31 mouse cellular contexts compared by ENCODE assay signal in genomic region chr17:10677098-10677497, GRCm38 (mm10).
"Had no signal": no experiment of that assay in that cellular context is flagged by ENCODE, and none has a peak within 500 bp of the region (broad histone marks: within the 10 kb centered on the region; RNA-seq: fewer than 3 reads in every experiment).

No protein-coding gene starts in this region.

- H3K4me1 ChIP-seq: heart, embryonic 13.5 days; heart, embryonic 15.5 days; hindbrain, embryonic 10.5 days; intestine, embryonic 15.5 days had no signal

- H3K9me3 ChIP-seq: heart, embryonic 10.5 days; heart, embryonic 12.5 days; heart, embryonic 15.5 days; hindbrain, embryonic 10.5 days; hindbrain, embryonic 12.5 days; hindbrain, embryonic 13.5 days; hindbrain, embryonic 15.5 days; intestine, embryonic 15.5 days had no signal

- H3K27me3 ChIP-seq: heart, embryonic 12.5 days; heart, embryonic 13.5 days; heart, embryonic 15.5 days; hindbrain, embryonic 12.5 days; hindbrain, embryonic 13.5 days; hindbrain, embryonic 15.5 days; intestine, embryonic 15.5 days had no signal

- DNase-seq: heart, adult 18-20 months; heart, adult 2 months; heart, postnatal 10 days; heart, postnatal 14 days; heart, postnatal 36 days; kidney, adult 11 months; kidney, adult 8-10 months; kidney, adult 9 months; kidney, postnatal 10 days; kidney, postnatal 14 days; kidney, postnatal 25 days; kidney, postnatal 36 days; layer of hippocampus, adult 9-11 months; layer of hippocampus, postnatal 36 days had no signal

- H3K27ac ChIP-seq: heart, adult 2 months; heart, embryonic 10.5 days; heart, embryonic 13.5 days; heart, embryonic 15.5 days; hindbrain, embryonic 10.5 days; hindbrain, embryonic 12.5 days; hindbrain, embryonic 13.5 days; hindbrain, embryonic 14.5 days; hindbrain, embryonic 15.5 days; hindbrain, postnatal 0 days; intestine, embryonic 15.5 days; layer of hippocampus, adult 2 months; left cerebral cortex, adult 2 months had no signal

- ATAC-seq: hindbrain, postnatal 0 days; inflammation-experienced regulatory T-cells, adult 6 months; intestine, embryonic 15.5 days; intestine, embryonic 16.5 days; intestine, postnatal 0 days had no signal

- H3K36me3 ChIP-seq: heart, embryonic 10.5 days; heart, embryonic 12.5 days; heart, embryonic 13.5 days; heart, embryonic 15.5 days; hindbrain, embryonic 10.5 days; hindbrain, embryonic 12.5 days; hindbrain, embryonic 13.5 days; hindbrain, embryonic 15.5 days; intestine, embryonic 15.5 days had no signal

- H3K4me3 ChIP-seq: heart, adult 2 months; heart, embryonic 10.5 days; heart, embryonic 12.5 days; heart, embryonic 13.5 days; heart, embryonic 15.5 days; hindbrain, embryonic 10.5 days; hindbrain, embryonic 12.5 days; hindbrain, embryonic 13.5 days; hindbrain, embryonic 15.5 days; intestine, embryonic 15.5 days; layer of hippocampus, adult 2 months; left cerebral cortex, adult 2 months had no signal

- H3K9ac ChIP-seq: heart, embryonic 12.5 days; heart, embryonic 13.5 days; heart, embryonic 15.5 days; hindbrain, embryonic 12.5 days; hindbrain, embryonic 13.5 days; hindbrain, embryonic 14.5 days; hindbrain, embryonic 15.5 days; intestine, embryonic 15.5 days had no signal

- H3K4me2 ChIP-seq: heart, embryonic 11.5 days; heart, embryonic 12.5 days; heart, embryonic 13.5 days; heart, embryonic 15.5 days; hindbrain, embryonic 12.5 days; hindbrain, embryonic 13.5 days; hindbrain, embryonic 14.5 days; hindbrain, embryonic 15.5 days; intestine, embryonic 15.5 days had no signal
